20 mouse cellular contexts compared by ENCODE assay signal in the genomic region with DNA sequence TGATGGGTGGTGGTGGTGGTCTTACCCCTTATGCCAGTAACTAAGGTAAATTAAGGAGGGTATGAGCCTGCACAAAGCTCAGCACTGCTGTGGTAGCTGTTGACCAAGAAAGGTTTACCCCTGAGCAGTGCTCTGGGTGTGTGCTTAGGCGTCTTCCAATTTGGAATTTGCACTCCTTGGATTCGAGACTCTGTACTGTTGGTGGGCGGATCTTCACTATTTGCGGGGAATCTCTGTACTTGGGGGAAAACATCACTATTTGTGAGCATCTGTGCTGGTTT. TPM values are rescaled to one million over a fixed set of nuclear protein-coding genes. Genes with fewer than 3 reads are reported as not detected.
A peak's percentile ranks its signal among the peaks of the same experiment; 100 is the strongest.
DNase-seq lines count a peak whose midpoint lies in the region; ATAC-seq lines count a peak whose summit lies in the region.
"Had no signal": no experiment of that assay in that cellular context is flagged by ENCODE, and none has a peak within 500 bp of the region (broad histone marks: within the 10 kb centered on the region; RNA-seq: fewer than 3 reads in every experiment).

No protein-coding gene starts in this region.

- H3K9ac ChIP-seq in heart, embryonic 14.5 days (ENCODE audit: low read length), result no peak overlapping the region
- H3K9ac ChIP-seq in neural tube, embryonic 15.5 days (replicated peaks), result no peak overlapping the region
- no peak overlapping the region for H3K9ac ChIP-seq in neural tube, embryonic 14.5 days (replicated peaks; ENCODE audit: low read depth, low read length)
- H3K9ac ChIP-seq: kidney, embryonic 15.5 days; liver, embryonic 13.5 days had no signal

- H3K9me3 ChIP-seq in heart, embryonic 14.5 days (ENCODE audit: control insufficient read depth, low read length), result no peaks in the 10 kb centered on the region
- no peaks in the 10 kb centered on the region for H3K9me3 ChIP-seq in neural tube, embryonic 15.5 days (replicated peaks)
- no peaks in the 10 kb centered on the region for H3K9me3 ChIP-seq in neural tube, embryonic 14.5 days (ENCODE audit: control insufficient read depth, low read length)
- H3K9me3 ChIP-seq: kidney, embryonic 15.5 days; liver, embryonic 13.5 days had no signal

- 34% methylated on average over 4 of the region's 4 CpGs for WGBS in heart, embryonic 14.5 days
- WGBS in neural tube, embryonic 15.5 days, result 4% methylated on average over 4 of the region's 4 CpGs
- WGBS in neural tube, embryonic 14.5 days, result 8% methylated on average over 4 of the region's 4 CpGs

- peaks cover 70% of the 10 kb centered on the region for H3K27me3 ChIP-seq in heart, embryonic 14.5 days (ENCODE audit: control insufficient read depth, insufficient read depth, low read length)
- peaks cover 73% of the 10 kb centered on the region for H3K27me3 ChIP-seq in neural tube, embryonic 15.5 days (replicated peaks)
- H3K27me3 ChIP-seq in neural tube, embryonic 14.5 days (ENCODE audit: control insufficient read depth, insufficient read depth, low read length), result peaks cover 25% of the 10 kb centered on the region

- H3K4me3 ChIP-seq in heart, embryonic 14.5 days (ENCODE audit: control insufficient read depth in 1 of 2, insufficient read depth in 1 of 2, low read depth in 1 of 2, low read length in 2 of 2), result peak overlapping the region in 1 of 2 experiments; percentile 38; a peak in 1 of 4 replicates
- H3K4me3 ChIP-seq in neural tube, embryonic 15.5 days (replicated peaks), result no peak overlapping the region
- H3K4me3 ChIP-seq in neural tube, embryonic 14.5 days (ENCODE audit: low read depth, low read length), result no peak overlapping the region
- H3K4me3 ChIP-seq: liver, embryonic 13.5 days had no signal

- H3K27ac ChIP-seq in heart, embryonic 14.5 days (replicated peaks in 1 of 2; ENCODE audit: control insufficient read depth in 1 of 2, insufficient read depth in 1 of 2, low read depth in 2 of 2, low read length in 2 of 2), result no peak overlapping the region
- no peak overlapping the region for H3K27ac ChIP-seq in neural tube, embryonic 15.5 days (replicated peaks)
- H3K27ac ChIP-seq in neural tube, embryonic 14.5 days (ENCODE audit: low read depth, low read length), result no peak overlapping the region
- H3K27ac ChIP-seq: kidney, embryonic 15.5 days; liver, embryonic 13.5 days had no signal

- H3K4me2 ChIP-seq in heart, embryonic 14.5 days (ENCODE audit: low read length), result peak overlapping the region; percentile 68; the same call in 1 of the 2 replicates
- no peak overlapping the region for H3K4me2 ChIP-seq in neural tube, embryonic 15.5 days
- no peak overlapping the region for H3K4me2 ChIP-seq in neural tube, embryonic 14.5 days (ENCODE audit: low read depth, low read length)
- H3K4me2 ChIP-seq: liver, embryonic 13.5 days had no signal

- peaks cover 3 to 22% of the 10 kb centered on the region in 2 experiments; a peak in 3 of 4 replicates for H3K4me1 ChIP-seq in heart, embryonic 14.5 days (ENCODE audit: control insufficient read depth in 2 of 2, insufficient read depth in 2 of 2, low read length in 2 of 2)
- H3K4me1 ChIP-seq in neural tube, embryonic 15.5 days, result peaks cover 12% of the 10 kb centered on the region
- H3K4me1 ChIP-seq in neural tube, embryonic 14.5 days (ENCODE audit: control insufficient read depth, insufficient read depth, low read length), result no peaks in the 10 kb centered on the region
- H3K4me1 ChIP-seq: liver, embryonic 13.5 days had no signal

- DNase-seq in embryo, embryonic 10.5 days (ENCODE audit: low spot score), result peak; percentile 34
- DNase-seq in embryo, embryonic 11 days, result no peak
- no peak for DNase-seq in heart, postnatal 36 days
- peak; percentile 39 for DNase-seq in neural tube, embryonic 10.5 days (ENCODE audit: extremely low spot score, low spot score)
- DNase-seq in left cerebral cortex, adult 11 months (ENCODE audit: low spot score), result no peak
- DNase-seq: adrenal gland, postnatal 10 days; cerebellum, adult 2 months; liver, embryonic 13.5 days; right cerebral cortex, postnatal 25 days had no signal

- no peaks in the 10 kb centered on the region for H3K36me3 ChIP-seq in heart, embryonic 14.5 days (ENCODE audit: control insufficient read depth, insufficient read depth, low read length)
- no peaks in the 10 kb centered on the region for H3K36me3 ChIP-seq in neural tube, embryonic 15.5 days
- H3K36me3 ChIP-seq in neural tube, embryonic 14.5 days (ENCODE audit: control insufficient read depth, insufficient read depth, low read length), result no peaks in the 10 kb centered on the region
- H3K36me3 ChIP-seq: kidney, embryonic 15.5 days; liver, embryonic 13.5 days had no signal

- intact Hi-C loops in heart, postnatal 36 days (cut with DNase I), result loop anchor here (10.0 kb wide), 1 partner anchor 696 kb away; no protein-coding TSS in a partner anchor

- no peak for ATAC-seq in heart, embryonic 14.5 days (ENCODE audit: insufficient number of reproducible peaks, insufficient read depth, low FRiP score, low read depth)
- ATAC-seq in neural tube, embryonic 15.5 days (ENCODE audit: low FRiP score), result no peak
- ATAC-seq in neural tube, embryonic 14.5 days (ENCODE audit: low read depth), result peak; percentile 21; the same call in 1 of the 2 replicates
- ATAC-seq: inflammation-experienced regulatory T-cells, adult 6 months had no signal

RNA-seq across cellular contexts. Expression of a gene that starts 11.4 kb away (rescaled TPM):
- polyA plus RNA-seq in heart, embryonic 14.5 days (2014; fragmentation: Nextera tagmentation; extraction: Ambion mirVana), result 3.8 and 6.3 TPM in 2 replicates
- total RNA-seq in heart, postnatal 36 days (2021), result 1 to 10 TPM; 2.0 to 2.7 TPM
- 1.3 and 1.7 TPM in 2 replicates for polyA plus RNA-seq in neural tube, embryonic 15.5 days (2015; fragmentation: Nextera tagmentation; extraction: Ambion mirVana)
- 0.20 and 2.1 TPM in 2 replicates for polyA plus RNA-seq in neural tube, embryonic 14.5 days (2014; fragmentation: Nextera tagmentation; extraction: Ambion mirVana)
- total RNA-seq: megakaryocyte, adult 5-6 weeks had no signal
- polyA plus RNA-seq: inflammation-experienced regulatory T-cells, adult 6 months had no signal

RNA-seq across cellular contexts. Expression of a gene that starts 40.6 kb away (rescaled TPM):
- polyA plus RNA-seq in heart, embryonic 14.5 days (2014; fragmentation: Nextera tagmentation; extraction: Ambion mirVana), result not detected in 2 replicates
- not detected for total RNA-seq in heart, postnatal 36 days (2021)
- polyA plus RNA-seq in neural tube, embryonic 15.5 days (2015; fragmentation: Nextera tagmentation; extraction: Ambion mirVana), result 0.64 and 0.77 TPM in 2 replicates
- polyA plus RNA-seq in neural tube, embryonic 14.5 days (2014; fragmentation: Nextera tagmentation; extraction: Ambion mirVana), result 0.31 and 0.79 TPM in 2 replicates
- total RNA-seq: adrenal gland, postnatal 10 days; heart, adult 8-10 months; layer of hippocampus, adult 18-20 months; left cerebral cortex, adult 8-10 months; megakaryocyte, adult 5-6 weeks had no signal
- polyA plus RNA-seq: cerebellum, adult 2 months; cortical plate, adult 2 months; inflammation-experienced regulatory T-cells, adult 6 months; kidney, embryonic 15.5 days; liver, embryonic 13.5 days; lung, embryonic 16.5 days had no signal

Comparison
In these comparisons a context has a peak if more than half of its experiments do, and no peak if none do; other contexts are left out.
1. DNase-seq: peak in embryo, embryonic 10.5 days (single experiment) and neural tube, embryonic 10.5 days (single experiment); none in embryo, embryonic 11 days (single experiment), heart, postnatal 36 days (0 of 2) and left cerebral cortex, adult 11 months (single experiment).